Mouse (Mus musculus) layer of hippocampus, adult 2 months (tissue): ENCODE measurements around the gene Itpkb. TPM values are rescaled to one million over a fixed set of nuclear protein-coding genes. Genes with fewer than 3 reads are reported as not detected.

Experiments used
- DNase-seq, 2 experiments: peaks; one replicate each; pipeline ENCODE4 v3.0.0; 2022; ENCODE audit warnings: low spot score in 2 of 2
- H3K27ac ChIP-seq: fragments of 200-600 bp; 2 replicates; pipeline ENCODE4 v1.8.1; 2022
- H3K4me3 ChIP-seq: fragments of 200-600 bp; 2 replicates; pipeline ENCODE4 v1.8.1; 2022; ENCODE audit warnings: mild to moderate bottlenecking
- CTCF ChIP-seq: fragments of 200-600 bp; conservative IDR thresholded peaks from 2 replicates; pipeline ENCODE4 v1.8.1; 2022; ENCODE audit warnings: antibody characterized with exemption, mild to moderate bottlenecking, moderate library complexity
- total RNA-seq, 2 experiments: library from RNA; stranded (reverse); gene quantifications; 2 replicates each; pipeline ENCODE4 v1.2.3; 2021

Itpkb gene
- total RNA-seq, 2 experiments from 2014 or later, result 26.3 to 28.3 TPM

- TF ChIP-seq CTCF, result no peak
- Histone ChIP-seq H3K27ac (no peak overlapping the region), H3K4me3 (no peak overlapping the region)
- no peak for DNase-seq
Observed at GRCm38 (mm10) chr1:180322896-180323295, 7.4 kb upstream of the Itpkb start.

GRCm38 (mm10) chr1:180323491-180323890 is 6.8 kb upstream of the Itpkb start:
- no peak overlapping the region for H3K27ac ChIP-seq
- TF ChIP-seq CTCF, result no peak
- no peak for DNase-seq
- no peak overlapping the region for H3K4me3 ChIP-seq

- H3K27ac ChIP-seq, result no peak overlapping the region
- TF ChIP-seq CTCF, result no peak
- H3K4me3 ChIP-seq, result no peak overlapping the region
- no peak for DNase-seq
Observed at GRCm38 (mm10) chr1:180324271-180324670, 6.0 kb upstream of the Itpkb start.

- peak overlapping the region; percentile 76; the same call in 1 of the 2 replicates for H3K4me3 ChIP-seq
- peak; percentile 72 for TF ChIP-seq CTCF
- peak overlapping the region; percentile 93 for H3K27ac ChIP-seq
- DNase-seq, result no peak
Observed at GRCm38 (mm10) chr1:180328794-180329665, 1.3 kb upstream of the Itpkb start.

GRCm38 (mm10) chr1:180329706-180330105 is 579 bp upstream of the Itpkb start:
- peak overlapping the region; percentile 76; the same call in 1 of the 2 replicates for H3K4me3 ChIP-seq
- DNase-seq, result no peak
- no peak for TF ChIP-seq CTCF
- peak overlapping the region; percentile 93; the same call in 1 of the 2 replicates for H3K27ac ChIP-seq

GRCm38 (mm10) chr1:180330707-180331545 is 641 bp downstream of the Itpkb start:
- Histone ChIP-seq H3K4me3 (peak overlapping the region; percentile 76), H3K27ac (peak overlapping the region; percentile 93)
- 0 out of 2 replicates have a peak, but pooled peaks have one; percentile 1 for TF ChIP-seq CTCF
- peak in 1 of 2 experiments; percentile 42 for DNase-seq

- no peak for TF ChIP-seq CTCF
- peak overlapping the region; percentile 93 for H3K27ac ChIP-seq
- DNase-seq, result no peak
- peak overlapping the region; percentile 76 for H3K4me3 ChIP-seq
Observed at GRCm38 (mm10) chr1:180331546-180332075, 1.3 kb downstream of the Itpkb start.

- peak overlapping the region; percentile 93 for H3K27ac ChIP-seq
- peak overlapping the region; percentile 76 for H3K4me3 ChIP-seq
- no peak for TF ChIP-seq CTCF
- peak; percentile 48 to 56 for DNase-seq
Observed at GRCm38 (mm10) chr1:180332076-180332927, 2.0 kb downstream of the Itpkb start.

- Histone ChIP-seq H3K27ac (peak overlapping the region; percentile 93), H3K4me3 (peak overlapping the region; percentile 76)
- no peak for TF ChIP-seq CTCF
- no peak for DNase-seq
Observed at GRCm38 (mm10) chr1:180332928-180333440, 2.7 kb downstream of the Itpkb start.

GRCm38 (mm10) chr1:180333588-180333987 is 3.3 kb downstream of the Itpkb start:
- DNase-seq, result no peak
- no peak for TF ChIP-seq CTCF
- Histone ChIP-seq H3K4me3 (peak overlapping the region; percentile 76), H3K27ac (peak overlapping the region; percentile 93)

GRCm38 (mm10) chr1:180334541-180334940 is 4.3 kb downstream of the Itpkb start:
- Histone ChIP-seq H3K4me3 (peak overlapping the region; percentile 76), H3K27ac (no peak overlapping the region)
- TF ChIP-seq CTCF, result no peak
- no peak for DNase-seq
